Mouse (Mus musculus) kidney, postnatal 14 days (tissue): ENCODE results near the gene Tfpt.
"Not testable (repeated sequence)": the region's sequence is repeated elsewhere in the genome, so short reads cannot be mapped to it uniquely, and the experiment has no call there.

Experiments used
- DNase-seq: peaks from one replicate; pipeline ENCODE4 v3.0.0; 2022; ENCODE audit warnings: mixed read lengths

Tfpt gene

DNA sequence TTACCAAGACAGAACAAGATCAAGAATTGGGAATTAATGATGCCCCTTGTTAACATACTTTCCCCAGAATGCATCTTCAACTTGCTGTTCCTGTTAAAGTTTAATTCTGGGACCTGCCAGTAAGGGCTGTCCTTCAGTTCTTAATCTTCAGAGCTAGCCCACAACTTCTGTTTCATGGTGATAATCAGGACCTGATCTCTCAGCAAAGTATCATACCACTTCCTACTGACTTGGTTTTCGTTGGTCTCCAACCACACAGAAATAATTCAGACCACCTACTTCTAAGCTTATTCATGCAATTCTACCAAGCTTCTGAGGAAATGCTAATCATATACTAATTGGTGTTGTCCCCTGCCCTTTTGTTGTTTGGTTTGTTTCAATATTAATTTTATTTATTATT lies 57.9 kb downstream of the Tfpt start:
- DNase-seq = no peak

DNA sequence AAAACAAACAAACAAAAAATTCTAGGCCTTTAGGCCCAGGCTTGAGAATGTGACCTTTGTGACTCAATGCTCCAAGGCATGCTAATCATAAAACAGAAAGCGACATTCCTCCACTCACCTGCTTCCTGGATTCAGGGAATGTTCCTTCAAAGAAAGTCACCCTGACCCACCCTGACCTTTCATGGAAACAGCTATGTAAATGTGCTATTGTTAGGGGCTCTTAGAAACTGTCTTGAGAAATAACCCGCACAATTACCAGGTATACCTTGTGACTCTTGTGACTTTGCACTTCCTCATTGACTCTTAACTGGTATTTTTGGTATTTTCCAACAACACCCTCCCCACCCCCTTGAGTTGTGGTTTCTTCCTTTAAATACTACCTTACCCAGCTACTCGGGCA lies 59.1 kb downstream of the Tfpt start:
- not testable (repeated sequence) for DNase-seq
